Mouse (Mus musculus) stomach, embryonic 15.5 days (tissue): Measurements from ENCODE around the gene Kiss1. TPM values are rescaled to one million over a fixed set of nuclear protein-coding genes. Genes with fewer than 3 reads are reported as not detected.

ENCODE experiments used
- ATAC-seq: fragments of 200-750 bp; cut with Nextera tagmentation; 2 replicates; pipeline ENCODE4 v1.8.0; 2017; ENCODE audit warnings: low read depth, moderate number of reproducible peaks, moderate TSS enrichment; ENCODE audit not compliant: insufficient read depth, low FRiP score
- H3K27ac ChIP-seq: fragments of 300-500 bp; sonication (generic); 2 replicates; pipeline ENCODE4 v1.5.1; 2015; ENCODE audit warnings: mild to moderate bottlenecking, inconsistent platforms
- H3K27me3 ChIP-seq: fragments of 300-500 bp; sonication (generic); replicated peaks from 2 replicates; pipeline ENCODE4 v1.6.1; 2015; ENCODE audit warnings: inconsistent platforms
- H3K36me3 ChIP-seq: fragments of 300-500 bp; sonication (generic); 2 replicates; pipeline ENCODE4 v1.6.1; 2015; ENCODE audit warnings: inconsistent platforms
- H3K4me1 ChIP-seq: fragments of 300-500 bp; sonication (generic); 2 replicates; pipeline ENCODE4 v1.6.1; 2015; ENCODE audit warnings: inconsistent platforms
- H3K4me2 ChIP-seq: fragments of 300-500 bp; sonication (generic); 2 replicates; pipeline ENCODE4 v1.6.1; 2015; ENCODE audit warnings: mild to moderate bottlenecking, inconsistent platforms
- H3K4me3 ChIP-seq: fragments of 300-500 bp; sonication (generic); replicated peaks from 2 replicates; pipeline ENCODE4 v1.5.1; 2015; ENCODE audit warnings: inconsistent platforms
- H3K9ac ChIP-seq: fragments of 300-500 bp; sonication (generic); 2 replicates; pipeline ENCODE4 v1.6.1; 2015; ENCODE audit warnings: inconsistent platforms
- H3K9me3 ChIP-seq: fragments of 300-500 bp; sonication (generic); 2 replicates; pipeline ENCODE4 v1.6.1; 2016; ENCODE audit warnings: inconsistent platforms
- WGBS: fragments of 180-500 bp; shearing (Covaris S2); methylation state at CpG from one replicate; pipeline ENCODE4 v1.1.7; 2015; 5-methylcytosine and 5-hydroxymethylcytosine counted together
- polyA plus RNA-seq: library from polyadenylated mRNA; unstranded; fragments of >200 nt; fragmentation: Nextera tagmentation; extraction: Ambion mirVana; gene quantifications from 2 replicates; pipeline ENCODE4 v1.2.1, GENCODE M21; 2015

Gene Kiss1
- polyA plus RNA-seq, 1 experiment from 2014 or later = not detected

GRCm38 (mm10) chr1:133347226-133347625, 25.6 kb downstream of the Kiss1 start:
- 64% methylated on average over 3 of the region's 3 CpGs for WGBS
- no peak overlapping the region for H3K27ac ChIP-seq
- no peaks in the 10 kb centered on the region for H3K36me3 ChIP-seq
- 0 out of 2 replicates have a peak, but pooled peaks cover under 1% of the 10 kb centered on the region for H3K27me3 ChIP-seq
- no peaks in the 10 kb centered on the region for H3K9me3 ChIP-seq
- no peaks in the 10 kb centered on the region; the same call in 1 of the 2 replicates for H3K4me1 ChIP-seq
- H3K4me3 ChIP-seq = no peak overlapping the region
- no peak for ATAC-seq
- no peak overlapping the region for H3K9ac ChIP-seq
- H3K4me2 ChIP-seq = no peak overlapping the region

- Histone ChIP-seq H3K9me3 (no peaks in the 10 kb centered on the region), H3K4me2 (no peak overlapping the region), H3K27ac (no peak overlapping the region), H3K4me1 (no peaks in the 10 kb centered on the region; the same call in 1 of the 2 replicates), H3K27me3 (0 out of 2 replicates have a peak, but pooled peaks cover 3% of the 10 kb centered on the region), H3K36me3 (no peaks in the 10 kb centered on the region), H3K4me3 (no peak overlapping the region), H3K9ac (no peak overlapping the region)
- ATAC-seq = no peak
- 56% methylated on average over 11 of the region's 11 CpGs for WGBS
Observed at GRCm38 (mm10) chr1:133347693-133348520, 26.2 kb downstream of the Kiss1 start.

- no peak within 1 kb of the TSS for H3K9ac ChIP-seq
- H3K4me1 ChIP-seq = no peaks in the 10 kb centered on the region; the same call in 1 of the 2 replicates
- H3K27ac ChIP-seq = no peak within 1 kb of the TSS
- 96% methylated on average over 1 of the region's 1 CpGs for WGBS
- 0 out of 2 replicates have a peak, but pooled peaks cover 3% of the 10 kb centered on the region for H3K27me3 ChIP-seq
- no peak for ATAC-seq
- no peaks in the 10 kb centered on the region for H3K36me3 ChIP-seq
- no peak within 1 kb of the TSS for H3K4me3 ChIP-seq
- no peak within 1 kb of the TSS for H3K4me2 ChIP-seq
- no peaks in the 10 kb centered on the region for H3K9me3 ChIP-seq
Observed at GRCm38 (mm10) chr1:133350210-133350609, 28.5 kb downstream of the Kiss1 start, which contains the start of gene Ren1. Gene Ren1, plus strand, starts transcription at chr1:133350510.

- H3K9ac ChIP-seq = no peak overlapping the region
- 52% methylated on average over 9 of the region's 9 CpGs for WGBS
- no peak for ATAC-seq
- H3K4me3 ChIP-seq = no peak overlapping the region
- H3K4me2 ChIP-seq = no peak overlapping the region
- H3K27me3 ChIP-seq = 0 out of 2 replicates have a peak, but pooled peaks cover 3% of the 10 kb centered on the region
- H3K9me3 ChIP-seq = no peaks in the 10 kb centered on the region
- no peaks in the 10 kb centered on the region for H3K36me3 ChIP-seq
- no peaks in the 10 kb centered on the region; the same call in 1 of the 2 replicates for H3K4me1 ChIP-seq
- H3K27ac ChIP-seq = no peak overlapping the region
Observed at GRCm38 (mm10) chr1:133351762-133352161, 30.1 kb downstream of the Kiss1 start.

- no peaks in the 10 kb centered on the region for H3K4me1 ChIP-seq
- H3K27ac ChIP-seq = no peak overlapping the region
- 0 out of 2 replicates have a peak, but pooled peaks have one; percentile 8 for ATAC-seq
- H3K36me3 ChIP-seq = no peaks in the 10 kb centered on the region
- H3K9ac ChIP-seq = no peak overlapping the region
- H3K27me3 ChIP-seq = 0 out of 2 replicates have a peak, but pooled peaks cover 3% of the 10 kb centered on the region
- no peaks in the 10 kb centered on the region for H3K9me3 ChIP-seq
- H3K4me2 ChIP-seq = no peak overlapping the region
- 44% methylated on average over 12 of the region's 12 CpGs for WGBS
- no peak overlapping the region for H3K4me3 ChIP-seq
Observed at GRCm38 (mm10) chr1:133353371-133353809, 31.7 kb downstream of the Kiss1 start.

GRCm38 (mm10) chr1:133355469-133355868, 33.8 kb downstream of the Kiss1 start:
- Histone ChIP-seq H3K27ac (no peak overlapping the region), H3K4me3 (no peak overlapping the region), H3K9ac (no peak overlapping the region), H3K4me1 (no peaks in the 10 kb centered on the region), H3K36me3 (no peaks in the 10 kb centered on the region), H3K9me3 (no peaks in the 10 kb centered on the region), H3K4me2 (no peak overlapping the region), H3K27me3 (0 out of 2 replicates have a peak, but pooled peaks cover 3% of the 10 kb centered on the region)
- 53% methylated on average over 5 of the region's 5 CpGs for WGBS
- no peak for ATAC-seq

- Histone ChIP-seq H3K4me2 (no peak overlapping the region), H3K27ac (no peak overlapping the region), H3K36me3 (no peaks in the 10 kb centered on the region), H3K4me3 (no peak overlapping the region), H3K9ac (no peak overlapping the region), H3K4me1 (no peaks in the 10 kb centered on the region), H3K27me3 (0 out of 2 replicates have a peak, but pooled peaks cover 3% of the 10 kb centered on the region), H3K9me3 (no peaks in the 10 kb centered on the region)
- no peak for ATAC-seq
- 49% methylated on average over 15 of the region's 15 CpGs for WGBS
Observed at GRCm38 (mm10) chr1:133355912-133356311, 34.2 kb downstream of the Kiss1 start.

GRCm38 (mm10) chr1:133356330-133356729, 34.7 kb downstream of the Kiss1 start:
- Histone ChIP-seq H3K9ac (no peak overlapping the region), H3K27me3 (0 out of 2 replicates have a peak, but pooled peaks cover 3% of the 10 kb centered on the region), H3K4me2 (no peak overlapping the region), H3K9me3 (no peaks in the 10 kb centered on the region), H3K27ac (no peak overlapping the region), H3K4me1 (no peaks in the 10 kb centered on the region), H3K36me3 (no peaks in the 10 kb centered on the region), H3K4me3 (no peak overlapping the region)
- ATAC-seq = no peak
- WGBS = 54% methylated on average over 8 of the region's 8 CpGs

GRCm38 (mm10) chr1:133361006-133361405, 39.3 kb downstream of the Kiss1 start:
- no peak for ATAC-seq
- no peak overlapping the region for H3K9ac ChIP-seq
- H3K9me3 ChIP-seq = no peaks in the 10 kb centered on the region
- peaks cover 14% of the 10 kb centered on the region for H3K27me3 ChIP-seq
- no peak overlapping the region for H3K4me2 ChIP-seq
- H3K4me1 ChIP-seq = peaks cover 6% of the 10 kb centered on the region
- WGBS = 89% methylated on average over 6 of the region's 6 CpGs
- no peaks in the 10 kb centered on the region for H3K36me3 ChIP-seq
- no peak overlapping the region for H3K4me3 ChIP-seq
- no peak overlapping the region for H3K27ac ChIP-seq

GRCm38 (mm10) chr1:133362103-133362502, 40.4 kb downstream of the Kiss1 start:
- no peak overlapping the region for H3K4me3 ChIP-seq
- no peak overlapping the region for H3K4me2 ChIP-seq
- H3K27me3 ChIP-seq = peaks cover 14% of the 10 kb centered on the region
- no peak overlapping the region for H3K27ac ChIP-seq
- no peaks in the 10 kb centered on the region for H3K36me3 ChIP-seq
- H3K9me3 ChIP-seq = no peaks in the 10 kb centered on the region
- H3K4me1 ChIP-seq = peaks cover 6% of the 10 kb centered on the region
- no peak for ATAC-seq
- H3K9ac ChIP-seq = no peak overlapping the region
- WGBS = 84% methylated on average over 5 of the region's 5 CpGs

GRCm38 (mm10) chr1:133363276-133364021, 41.8 kb downstream of the Kiss1 start, which contains the start of gene Etnk2:
Gene Etnk2, plus strand, starts transcription at chr1:133363572.
- Histone ChIP-seq H3K9me3 (no peaks in the 10 kb centered on the region), H3K4me1 (peaks cover 15% of the 10 kb centered on the region), H3K9ac (peak within 1 kb of the TSS; percentile 65; the same call in 1 of the 2 replicates), H3K4me2 (peak within 1 kb of the TSS; percentile 99), H3K36me3 (no peaks in the 10 kb centered on the region), H3K4me3 (peak within 1 kb of the TSS; percentile 65), H3K27me3 (peaks cover 14% of the 10 kb centered on the region), H3K27ac (0 out of 2 replicates have a peak within 1 kb of the TSS, but pooled peaks have one; percentile 33)
- peak; percentile 69 for ATAC-seq
- 1% methylated on average over 51 of the region's 52 CpGs for WGBS
